Mouse (Mus musculus) CD4-positive, CD25-positive, alpha-beta regulatory T cell (primary cell): ENCODE data around the gene Ppp1r37. TPM values are rescaled to one million over a fixed set of nuclear protein-coding genes. Genes with fewer than 3 reads are reported as not detected.

Experiments used
- polyA plus RNA-seq: library from polyadenylated mRNA; unstranded; fragments of 100-300 nt; shearing (Covaris generic); gene quantifications from one replicate; pipeline ENCODE4 v1.2.1, GENCODE M21; 2017

The Ppp1r37 gene
- 18.0 TPM for polyA plus RNA-seq

DNA sequence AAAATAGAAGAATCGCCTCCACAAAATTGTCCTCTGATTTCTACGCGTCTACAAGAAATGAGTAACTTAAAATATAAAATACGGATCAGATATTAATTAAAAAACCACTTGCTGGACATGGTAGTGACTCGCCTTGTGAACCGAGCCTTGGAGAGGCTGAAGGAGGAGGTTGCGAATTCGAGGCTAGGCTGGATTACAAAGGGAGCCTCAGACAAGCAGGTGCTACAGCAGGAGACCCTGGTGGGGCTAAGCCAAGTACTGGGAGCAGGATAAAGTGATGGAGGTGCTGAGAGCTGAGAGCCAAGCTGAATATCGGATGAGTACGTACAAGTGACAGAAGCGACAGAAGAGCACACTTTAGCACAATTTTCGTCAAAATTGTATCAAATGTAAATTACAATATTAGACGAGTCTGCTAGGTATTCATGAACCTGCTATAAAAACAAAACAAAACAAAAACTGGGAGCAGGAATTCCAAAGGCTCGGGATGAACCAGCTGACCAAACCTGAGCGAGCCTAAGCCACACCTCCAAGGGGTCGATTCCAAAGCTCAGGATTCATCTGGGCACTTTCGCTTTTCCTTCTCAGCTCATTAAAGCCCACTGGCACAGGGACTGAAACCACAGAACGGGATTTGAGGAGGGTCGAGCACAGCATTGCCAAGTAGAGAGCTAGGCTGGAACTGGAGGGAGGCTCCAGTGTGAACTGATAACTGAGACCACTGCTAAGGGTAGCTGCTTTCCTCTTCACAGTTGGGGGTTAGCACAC, at the start of gene Ppp1r37:
Ppp1r37 (minus strand) TSS at position 434 of the 768 bp plus-strand sequence.

DNA sequence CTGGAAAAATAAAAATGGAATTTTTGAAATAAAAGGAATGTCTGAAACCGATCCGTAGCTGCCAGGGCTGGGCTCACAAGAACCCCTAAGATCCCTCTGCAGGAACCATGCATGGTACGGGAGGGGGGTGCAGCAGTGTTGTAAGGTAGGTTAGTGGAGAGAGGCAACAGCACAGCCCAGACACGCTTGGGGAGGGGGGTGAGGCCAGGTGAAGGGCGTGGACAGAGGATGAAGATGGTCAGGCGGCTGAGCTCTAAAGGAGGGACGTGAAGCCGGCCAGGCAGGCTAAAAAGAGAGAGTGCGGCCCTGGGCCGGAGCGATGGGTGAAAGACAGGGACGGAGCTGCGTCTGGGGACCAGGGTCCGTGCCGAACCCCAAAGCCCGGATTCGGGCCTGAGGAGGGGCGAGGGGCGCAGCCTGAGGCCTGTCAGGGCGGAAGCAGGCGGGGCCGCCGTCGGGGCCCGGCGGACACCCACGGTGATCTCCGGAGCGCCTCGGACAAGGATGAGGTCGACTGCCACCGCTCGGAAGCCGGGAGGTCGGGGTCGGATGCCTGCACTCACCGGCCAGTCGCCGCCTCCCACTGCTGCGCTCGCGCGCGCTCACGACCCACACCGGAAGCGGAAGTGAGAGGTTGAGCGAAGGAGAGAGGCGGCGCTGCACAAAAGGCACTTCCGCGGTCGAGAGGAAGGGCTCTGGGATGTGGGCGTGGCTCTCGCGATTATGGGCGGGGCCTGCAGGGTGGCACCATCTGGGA, 41.2 kb upstream of the Ppp1r37 start, which contains the start of gene Clasrp:
Clasrp (minus strand) TSS at position 638 of the 757 bp plus-strand sequence.

DNA sequence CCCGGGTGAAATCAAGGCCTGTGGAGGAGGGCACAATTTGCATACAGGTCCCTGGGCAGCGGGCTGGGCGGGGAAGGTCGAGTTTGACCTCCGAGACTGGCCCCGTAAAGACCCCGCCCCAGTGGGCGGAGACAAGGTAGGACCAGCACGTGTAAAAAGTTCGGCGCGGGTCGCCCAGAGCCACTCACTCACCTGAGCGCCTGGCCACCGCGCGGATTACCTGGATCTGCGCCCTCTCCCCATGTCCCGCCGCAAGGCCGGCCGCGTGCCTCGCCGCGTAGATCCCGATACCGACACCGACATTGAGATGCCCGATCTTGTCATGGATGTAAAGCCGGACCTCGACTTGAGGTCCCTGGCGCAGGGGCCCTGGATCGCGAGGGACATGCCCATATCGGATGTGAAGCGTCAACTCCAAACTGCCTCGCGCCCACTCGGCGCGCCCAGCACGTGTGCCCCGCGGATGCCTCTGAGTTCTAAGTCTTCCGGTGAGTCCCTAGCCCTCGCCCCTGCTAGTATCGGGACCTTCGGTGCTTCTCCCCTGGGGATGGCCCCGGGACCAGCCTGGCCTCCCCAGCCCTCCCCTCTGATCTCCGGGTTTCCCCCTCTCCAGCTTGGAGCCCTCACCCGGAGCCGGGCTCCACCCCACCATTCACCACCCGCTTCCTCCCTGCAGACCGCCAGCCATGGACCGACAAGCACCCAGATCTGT, 14.4 kb upstream of the Ppp1r37 start, which contains the start of the genes Zfp296 and Gemin7:
Zfp296 (plus strand) TSS at position 147 of the 712 bp plus-strand sequence.
Gemin7 (minus strand) TSS at position 455 of the 712 bp plus-strand sequence.

DNA sequence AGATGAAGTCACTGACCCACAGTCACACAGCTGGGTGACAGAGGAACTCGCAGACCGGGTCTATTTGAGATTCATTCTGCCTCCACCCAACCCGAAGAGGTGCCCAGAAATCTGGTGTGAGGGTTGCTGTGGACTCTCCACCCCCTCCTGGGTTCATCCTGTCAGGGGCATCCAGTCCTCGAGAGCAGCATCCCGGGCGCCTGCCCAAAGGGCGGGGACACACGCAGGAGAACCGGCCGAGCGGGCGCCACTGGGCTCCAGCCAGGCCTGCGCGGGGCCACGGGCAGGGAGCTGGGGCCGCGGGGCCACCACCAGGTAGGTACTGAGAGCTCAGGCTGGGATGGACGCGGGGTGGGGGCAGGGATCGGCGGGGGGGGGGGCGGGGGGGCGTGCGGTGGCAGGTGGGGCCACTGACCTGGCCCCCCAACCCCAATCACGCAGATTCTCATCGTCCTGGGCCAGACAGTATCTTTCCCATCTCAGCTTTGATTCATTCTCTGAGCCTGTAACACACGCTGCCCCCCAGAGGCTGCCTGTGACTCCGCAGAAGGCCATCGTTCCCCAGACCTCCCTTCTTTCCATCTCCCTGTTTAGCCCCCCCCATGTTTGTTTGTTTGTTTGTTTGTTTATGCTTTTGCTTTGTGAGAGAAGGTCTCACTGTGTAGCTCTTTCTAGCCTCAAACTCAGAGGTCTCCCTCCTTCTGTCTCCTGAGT, 45.1 kb downstream of the Ppp1r37 start, which contains the start of gene Nkpd1:
Nkpd1 (plus strand) TSS at position 187 of the 714 bp plus-strand sequence.

DNA sequence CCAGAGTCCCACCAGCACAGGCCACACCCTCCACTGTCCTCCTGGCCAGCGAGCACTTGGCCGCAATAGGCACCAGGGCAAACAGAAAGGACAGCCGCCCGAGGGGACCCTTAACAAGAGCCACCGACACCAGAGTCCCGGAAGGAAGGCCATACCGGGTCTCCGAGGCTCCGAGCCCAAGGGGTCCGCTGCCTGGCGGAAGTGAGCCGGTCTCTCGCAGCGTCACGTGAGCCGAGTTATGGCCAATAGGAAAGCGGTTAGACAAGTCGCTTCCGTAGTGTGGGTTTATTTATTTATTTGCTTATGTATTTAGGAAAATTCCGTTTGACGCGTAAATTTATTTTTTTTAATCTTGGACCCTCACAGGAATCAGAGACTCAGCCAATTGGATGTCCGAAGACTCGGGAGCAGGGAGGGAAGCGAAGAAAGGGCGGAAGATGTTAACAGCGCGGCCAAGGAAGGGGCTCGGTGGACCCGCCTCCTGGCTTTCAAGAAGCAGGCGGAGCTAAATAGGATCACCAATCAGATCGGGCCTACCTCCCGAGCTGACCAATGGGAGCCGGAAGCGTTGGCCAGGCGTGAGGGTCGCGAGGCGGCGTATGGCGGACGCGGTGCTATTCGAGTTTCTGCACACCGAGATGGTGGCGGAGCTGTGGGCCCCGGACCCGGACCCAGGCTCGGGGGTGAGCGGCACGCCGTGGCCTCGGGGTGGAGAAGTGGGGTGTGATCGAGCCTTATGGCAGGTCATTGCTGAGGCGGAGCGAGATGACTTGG, 54.5 kb downstream of the Ppp1r37 start, which contains the start of the genes Bloc1s3 and Trappc6a:
Bloc1s3 (minus strand) TSS at position 218 of the 774 bp plus-strand sequence.
Trappc6a (plus strand) TSS at position 246 of the 774 bp plus-strand sequence.

Other genes with a start within 250 kb of the Ppp1r37 start
- 77.0 TPM for gene Ercc1, start 218.3 kb downstream of the Ppp1r37 start, polyA plus RNA-seq
- 14.5 TPM for gene Cd3eap, start 203.6 kb downstream of the Ppp1r37 start, polyA plus RNA-seq
- 0.38 TPM for gene Ppp1r13l, start 203.3 kb downstream of the Ppp1r37 start, polyA plus RNA-seq
- gene Ercc2, start 181.1 kb downstream of the Ppp1r37 start, polyA plus RNA-seq, result 9.2 TPM
- 27.0 TPM for gene Klc3, start 159.0 kb downstream of the Ppp1r37 start, polyA plus RNA-seq
- gene Ckm, start 158.3 kb downstream of the Ppp1r37 start, polyA plus RNA-seq, result 0.19 TPM
- 9.0 TPM for gene Mark4, start 104.3 kb downstream of the Ppp1r37 start, polyA plus RNA-seq
- gene Exoc3l2, start 99.7 kb downstream of the Ppp1r37 start, polyA plus RNA-seq, result not detected
- gene Bloc1s3, start 54.7 kb downstream of the Ppp1r37 start, polyA plus RNA-seq, result 11.3 TPM
- gene Trappc6a, start 54.7 kb downstream of the Ppp1r37 start, polyA plus RNA-seq, result 123 TPM
- gene Nkpd1, start 45.2 kb downstream of the Ppp1r37 start, polyA plus RNA-seq, result not detected
- gene Zfp296, start 14.2 kb upstream of the Ppp1r37 start, polyA plus RNA-seq, result 1.4 TPM
- gene Gemin7, start 14.5 kb upstream of the Ppp1r37 start, polyA plus RNA-seq, result 120 TPM
- gene Clasrp, start 41.4 kb upstream of the Ppp1r37 start, polyA plus RNA-seq, result 75.0 TPM
- 87.1 TPM for gene Relb, start 66.4 kb upstream of the Ppp1r37 start, polyA plus RNA-seq
- 156 TPM for gene Clptm1, start 102.0 kb upstream of the Ppp1r37 start, polyA plus RNA-seq
- not detected for gene Apoc2, start 114.9 kb upstream of the Ppp1r37 start, polyA plus RNA-seq
- not detected for gene Gm44805, start 118.3 kb upstream of the Ppp1r37 start, polyA plus RNA-seq
- not detected for gene Apoc4, start 118.4 kb upstream of the Ppp1r37 start, polyA plus RNA-seq
- gene Apoc1, start 129.6 kb upstream of the Ppp1r37 start, polyA plus RNA-seq, result 0.99 TPM
- gene Apoe, start 136.1 kb upstream of the Ppp1r37 start, polyA plus RNA-seq, result 23.1 TPM
- 89.0 TPM for gene Tomm40, start 152.4 kb upstream of the Ppp1r37 start, polyA plus RNA-seq
- gene Nectin2, start 187.4 kb upstream of the Ppp1r37 start, polyA plus RNA-seq, result 1.2 TPM
- gene Bcam, start 207.9 kb upstream of the Ppp1r37 start, polyA plus RNA-seq, result 13.3 TPM
- gene Cblc, start 233.7 kb upstream of the Ppp1r37 start, polyA plus RNA-seq, result 0.17 TPM